In the genomic region with DNA sequence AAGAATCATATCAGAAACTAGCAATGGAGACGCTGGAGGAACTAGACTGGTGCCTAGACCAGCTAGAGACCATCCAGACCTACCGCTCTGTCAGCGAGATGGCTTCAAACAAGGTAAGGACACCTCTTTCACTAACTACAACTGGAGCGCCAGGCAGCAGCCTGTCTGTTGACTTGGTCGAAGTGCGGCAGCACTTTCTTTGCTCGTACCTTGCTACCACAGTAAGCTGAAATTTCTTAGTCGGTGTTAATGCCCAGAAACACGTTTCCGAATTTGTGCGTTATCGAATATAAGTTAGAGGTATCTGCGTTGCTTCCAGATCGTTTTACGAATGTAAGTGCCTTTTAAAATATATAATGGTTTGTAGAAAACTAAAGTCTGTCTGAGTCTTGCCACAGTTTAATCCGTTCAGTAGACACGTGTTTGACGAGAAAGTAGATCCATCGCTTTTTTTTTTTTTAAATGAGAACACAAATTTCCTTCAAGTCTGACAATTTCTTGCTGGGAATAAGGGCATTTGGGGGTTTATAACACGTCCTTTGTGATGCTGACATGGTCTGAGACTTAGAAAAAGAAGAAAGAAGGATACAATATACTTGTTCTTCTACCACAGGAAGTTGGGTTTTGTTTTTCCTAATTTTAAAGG, we compare ENCODE assay signal across 7 mouse cellular contexts.
DNase-seq lines count a peak whose midpoint lies in the region; ATAC-seq and TF ChIP-seq lines count a peak whose summit lies in the region.

No protein-coding gene starts in this region.

- no peaks in the 10 kb centered on the region for H3K27me3 ChIP-seq in C2C12 (ENCODE audit: control insufficient read depth, insufficient read depth, insufficient read length)
- H3K27me3 ChIP-seq in myocyte (ENCODE audit: control insufficient read depth, insufficient read depth, insufficient read length) = no peaks in the 10 kb centered on the region

- no peaks in the 10 kb centered on the region for H3K36me3 ChIP-seq in C2C12 (ENCODE audit: control insufficient read depth, insufficient read depth)
- H3K36me3 ChIP-seq in myocyte (ENCODE audit: control insufficient read depth, insufficient read depth) = no peaks in the 10 kb centered on the region

- H3ac ChIP-seq in C2C12 (ENCODE audit: control insufficient read depth, insufficient read length, low read depth) (peak overlapping the region; percentile 75), myocyte (ENCODE audit: control insufficient read depth, insufficient read length) (peak overlapping the region; percentile 59)

- peaks cover 4% of the 10 kb centered on the region for H3K79me3 ChIP-seq in C2C12 (ENCODE audit: low read depth)

- TF ChIP-seq CTCF in C2C12 (IDR thresholded peaks at IDR 0.05; ENCODE audit: control insufficient read depth, insufficient read depth, insufficient read length) = no peak

- H3K4me3 ChIP-seq in C2C12 (ENCODE audit: insufficient read depth, poor library complexity, severe bottlenecking) (peak overlapping the region; percentile 34), myocyte (peak overlapping the region; percentile 75)

- ATAC-seq in erythroblast, adult 5-6 weeks (replicated peaks; ENCODE audit: low FRiP score, poor library complexity, severe bottlenecking) = peak; percentile 61; the same call in 1 of the 2 replicates

- TF ChIP-seq POLR2A in myocyte (IDR thresholded peaks at IDR 0.05; ENCODE audit: insufficient read length, low read depth) = peak; percentile 1

- peak; percentile 58 for DNase-seq in 3T3-L1 (ENCODE audit: low read depth, low spot score)
- DNase-seq in kidney, postnatal 14 days = peak; percentile 50
- DNase-seq in layer of hippocampus, postnatal 25 days (ENCODE audit: extremely low spot score in 1 of 2, low spot score in 1 of 2) = no peak
- no peak for DNase-seq in right cerebral cortex, postnatal 36 days (ENCODE audit: low spot score in 2 of 2)

- peak overlapping the region; percentile 78 for H3K4me2 ChIP-seq in myocyte (ENCODE audit: low read depth)

- H3K79me2 ChIP-seq in C2C12 (ENCODE audit: control insufficient read depth, insufficient read depth) (peaks cover 24% of the 10 kb centered on the region), myocyte (ENCODE audit: control insufficient read depth, insufficient read depth) (peaks cover 12% of the 10 kb centered on the region)

TF ChIP-seq in C2C12, 6 proteins besides CTCF, POLR2A, EP300 and RAD21:
- TF ChIP-seq USF1 (IDR thresholded peaks at IDR 0.05; ENCODE audit: low read depth) = no peak
- TF ChIP-seq MAX (IDR thresholded peaks at IDR 0.05) = no peak
- TF ChIP-seq MYOD1 (IDR thresholded peaks at IDR 0.05; ENCODE audit: control insufficient read depth, insufficient read length, low read depth) = no peak
- TF ChIP-seq FOSL1 (IDR thresholded peaks at IDR 0.05; ENCODE audit: insufficient read depth, low read length, poor library complexity, severe bottlenecking) = no peak
- no peak for TF ChIP-seq MYOG (IDR thresholded peaks at IDR 0.05; ENCODE audit: control insufficient read depth, extremely low read depth, insufficient read length)
- no peak for TF ChIP-seq CEBPB (IDR thresholded peaks at IDR 0.05; ENCODE audit: low read depth)

TF ChIP-seq in myocyte, 11 proteins besides CTCF, POLR2A, EP300 and RAD21:
- TF ChIP-seq E2F4 (IDR thresholded peaks at IDR 0.05; ENCODE audit: insufficient read depth) (no peak), MYOG (IDR thresholded peaks at IDR 0.05; ENCODE audit: control insufficient read depth in 1 of 3, insufficient read depth in 1 of 3, insufficient read length in 2 of 3, low read depth in 2 of 3) (no peak), TCF12 (IDR thresholded peaks at IDR 0.05; ENCODE audit: insufficient read depth, poor library complexity, severe bottlenecking) (no peak), MYOD1 (IDR thresholded peaks at IDR 0.05; ENCODE audit: control insufficient read depth in 1 of 3, insufficient read length in 2 of 3, low read depth in 2 of 3) (no peak), SRF (IDR thresholded peaks at IDR 0.05; ENCODE audit: control insufficient read depth, insufficient read length, low read depth) (no peak), TCF3 (IDR thresholded peaks at IDR 0.05; ENCODE audit: insufficient read length, low read depth) (no peak), USF1 (IDR thresholded peaks at IDR 0.05; ENCODE audit: low read depth) (no peak), REST (IDR thresholded peaks at IDR 0.05; ENCODE audit: insufficient read depth, insufficient read length) (no peak), CEBPB (IDR thresholded peaks at IDR 0.05; ENCODE audit: insufficient read depth, poor library complexity, severe bottlenecking) (no peak), MAX (IDR thresholded peaks at IDR 0.05; ENCODE audit: low read depth) (no peak), POLR2AphosphoS2 (IDR thresholded peaks at IDR 0.05; ENCODE audit: insufficient read length, low read depth) (no peak)

Comparison
In these comparisons a context has a peak if more than half of its experiments do, and no peak if none do; other contexts are left out.
1. DNase-seq: peak in 3T3-L1 (single experiment) and kidney, postnatal 14 days (single experiment); none in layer of hippocampus, postnatal 25 days (0 of 2) and right cerebral cortex, postnatal 36 days (0 of 2).